Mouse (Mus musculus): Measurements from ENCODE around the gene Usp17lc.
"Not testable (repeated sequence)": the region's sequence is repeated elsewhere in the genome, so short reads cannot be mapped to it uniquely, and the experiment has no call there.

Usp17lc gene

DNA sequence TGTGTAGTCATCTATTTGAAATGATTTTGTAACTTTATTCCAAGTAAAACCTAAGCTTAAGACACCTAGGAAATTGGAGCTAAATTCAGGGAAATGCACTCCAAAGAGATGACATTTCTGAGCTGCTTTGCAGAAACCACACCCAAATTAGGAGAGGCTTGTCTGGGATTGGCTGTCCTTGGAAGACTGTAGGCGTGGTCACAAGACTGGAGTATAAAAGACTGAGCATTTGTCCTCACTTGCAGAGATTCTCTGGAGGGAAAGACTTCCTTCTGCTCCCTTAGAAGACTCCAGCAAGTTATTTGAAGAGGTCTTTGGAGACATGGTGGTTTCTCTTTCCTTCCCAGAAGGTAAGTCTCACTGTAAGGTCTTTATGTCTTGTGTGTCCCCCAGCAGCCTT, at the start of gene Usp17lc:
Gene Usp17lc, plus strand, starts transcription at position 301 of the 400 bp plus-strand sequence.
- not testable (repeated sequence) for DNase-seq

DNA sequence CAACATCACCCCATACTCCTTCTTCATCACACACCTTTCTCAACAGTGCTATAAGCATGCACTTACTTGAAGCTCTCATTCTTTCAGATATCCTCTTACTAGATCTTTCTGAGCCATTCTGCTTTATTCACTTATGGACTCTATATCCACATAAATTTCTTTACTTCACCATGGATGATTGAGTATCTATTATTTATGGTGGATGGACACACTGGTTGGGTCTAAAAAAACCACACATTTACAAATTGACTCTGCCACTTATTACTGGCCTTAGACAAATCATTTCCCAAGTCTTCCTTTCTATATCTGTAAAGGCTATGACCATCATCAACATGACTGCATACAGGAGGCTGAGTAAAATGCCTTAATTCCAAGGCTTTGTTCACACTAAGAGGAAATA, 28.8 kb upstream of the Usp17lc start, which contains the start of gene Olfr603:
Gene Olfr603, minus strand, starts transcription at position 101 of the 400 bp plus-strand sequence.
- DNase-seq = no peak

DNA sequence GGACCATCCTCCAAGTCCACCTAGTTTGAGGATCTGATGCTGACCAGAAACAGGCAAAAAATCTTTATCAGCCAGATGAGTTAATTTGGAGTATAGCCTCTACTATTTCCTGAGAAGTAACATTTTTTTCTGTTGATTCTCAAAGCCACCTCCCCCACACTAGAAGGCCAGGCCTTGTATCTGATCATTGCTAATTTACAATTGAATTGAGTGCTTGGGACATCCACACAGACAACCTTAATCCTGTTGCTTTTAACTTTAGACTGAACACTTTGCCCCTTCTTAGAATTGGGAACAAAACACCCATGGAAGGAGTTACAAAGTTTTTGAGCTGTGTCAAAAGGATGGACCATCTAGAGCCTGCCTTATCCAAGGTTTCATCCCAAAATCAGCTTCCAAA, 17.1 kb upstream of the Usp17lc start:
- DNase-seq = no peak

GRCm38 (mm10) chr7:103398981-103399380, 15.9 kb upstream of the Usp17lc start:
- DNase-seq = no peak

DNA sequence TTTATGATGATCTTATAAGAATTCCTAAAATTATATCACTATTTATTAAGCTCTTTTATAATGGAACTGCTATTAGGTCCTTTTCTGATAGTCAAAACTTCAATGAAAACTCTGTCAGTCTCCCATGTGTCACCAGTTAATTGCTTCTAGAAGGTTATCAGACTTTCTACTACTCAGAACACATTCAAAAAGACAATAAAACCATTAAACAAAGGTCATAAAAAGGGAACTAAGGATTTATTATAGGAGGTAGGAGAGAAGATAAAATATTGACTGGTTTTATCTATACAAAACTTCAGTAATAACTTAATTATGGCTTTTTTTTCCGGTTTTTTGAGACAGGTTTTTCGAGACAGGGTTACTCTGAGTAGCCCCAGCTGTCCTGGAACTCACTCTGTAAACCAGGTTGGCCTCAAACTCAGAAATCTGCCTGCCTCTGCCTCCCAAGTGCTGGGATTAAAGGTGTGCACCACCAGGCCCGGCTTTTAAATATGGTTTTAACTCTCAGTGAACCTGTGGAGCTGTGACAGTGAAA, 8.3 kb upstream of the Usp17lc start:
- DNase-seq = not testable (repeated sequence)

DNA sequence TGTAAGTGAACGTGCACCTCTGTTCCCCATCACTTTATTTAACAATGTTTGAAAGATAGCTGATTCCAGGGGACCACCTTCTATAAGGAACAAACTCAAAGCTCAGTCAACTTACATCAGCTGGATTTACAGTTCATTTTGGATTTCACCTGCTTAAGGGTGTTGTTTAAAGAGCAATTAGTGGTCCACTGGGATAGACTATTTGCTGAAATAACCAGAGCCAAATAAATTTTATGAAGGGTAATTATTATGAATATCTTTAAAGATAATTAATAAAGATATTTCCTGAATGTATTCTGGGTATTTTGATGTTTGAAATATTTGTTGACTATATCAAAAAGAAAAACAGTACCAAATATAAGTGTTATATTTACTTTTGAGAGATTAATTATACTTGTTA, 30.5 kb downstream of the Usp17lc start, which contains the start of gene Olfr605:
Gene Olfr605, minus strand, starts transcription at position 101 of the 400 bp plus-strand sequence.
- no peak for DNase-seq

DNA sequence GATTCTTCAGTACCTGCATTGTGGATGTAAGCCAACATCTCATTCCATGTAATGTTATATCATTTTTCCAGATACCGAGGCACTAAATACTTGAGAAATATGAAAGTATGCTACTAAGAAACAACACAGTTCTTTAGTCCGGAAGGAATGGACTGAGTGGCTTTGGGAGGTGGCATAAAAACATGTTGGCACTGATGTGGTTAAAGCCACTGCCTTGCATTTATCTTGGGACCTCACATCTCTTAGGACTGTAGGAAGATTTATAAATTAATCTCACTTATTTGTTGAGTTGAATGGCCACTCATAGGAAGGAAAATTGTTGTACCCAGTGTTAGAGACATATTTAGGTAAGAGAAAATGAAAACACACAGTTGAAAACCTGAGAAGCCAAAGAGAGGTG, 33.9 kb downstream of the Usp17lc start, which contains the start of gene Olfr606:
Gene Olfr606, plus strand, starts transcription at position 301 of the 400 bp plus-strand sequence.
- no peak for DNase-seq

GRCm38 (mm10) chr7:103460590-103460989, 45.7 kb downstream of the Usp17lc start:
- no peak for DNase-seq
